8 mouse cellular contexts compared by ENCODE assay signal in genomic region chr11:16950226-16950975, GRCm38 (mm10). TPM values are rescaled to one million over a fixed set of nuclear protein-coding genes. Genes with fewer than 3 reads are reported as not detected.
DNase-seq lines count a peak whose midpoint lies in the region; ATAC-seq and TF ChIP-seq lines count a peak whose summit lies in the region.

No protein-coding gene starts in this region.

- H3K4me3 ChIP-seq in limb, embryonic 13.5 days: peak overlapping the region; percentile 70
- peak overlapping the region; percentile 45 for H3K4me3 ChIP-seq in stomach, postnatal 0 days (ENCODE audit: low read depth, low read length)

- no peak for TF ChIP-seq EP300 in stomach, postnatal 0 days (optimal IDR thresholded peaks at IDR 0.05)

- DNase-seq in embryo, embryonic 11 days: peak; percentile 10
- DNase-seq in embryo, embryonic 10 days (ENCODE audit: low spot score): no peak
- peak; percentile 7 for DNase-seq in thymus, postnatal 0 days (ENCODE audit: low spot score)
- no peak for DNase-seq in thymus, postnatal 10 days (ENCODE audit: low spot score in 2 of 2)
- no peak for DNase-seq in stomach, postnatal 0 days (ENCODE audit: low spot score)
- DNase-seq in gastrocnemius, adult 8-10 months (ENCODE audit: low spot score in 2 of 2): no peak
- no peak for DNase-seq in adrenal gland, adult 18-20 months (ENCODE audit: low spot score in 2 of 2)

- peak overlapping the region; percentile 58 for H3K4me2 ChIP-seq in limb, embryonic 13.5 days (replicated peaks)
- H3K4me2 ChIP-seq in stomach, postnatal 0 days (replicated peaks; ENCODE audit: low read depth): peak overlapping the region; percentile 53

- no peak for TF ChIP-seq CTCF in stomach, postnatal 0 days (IDR thresholded peaks at IDR 0.05; ENCODE audit: low read depth)

- H3K4me1 ChIP-seq in limb, embryonic 13.5 days: peaks cover 9% of the 10 kb centered on the region
- H3K4me1 ChIP-seq in stomach, postnatal 0 days (replicated peaks; ENCODE audit: control insufficient read depth, insufficient read depth): no peaks in the 10 kb centered on the region

- peak overlapping the region; percentile 62 for H3K9ac ChIP-seq in limb, embryonic 13.5 days
- H3K9ac ChIP-seq in stomach, postnatal 0 days (ENCODE audit: low read length): peak overlapping the region; percentile 39; the same call in 1 of the 2 replicates

- 44% methylated on average over 13 of the region's 13 CpGs for WGBS in limb, embryonic 13.5 days
- 19% methylated on average over 13 of the region's 13 CpGs for WGBS in stomach, postnatal 0 days

- no peaks in the 10 kb centered on the region for H3K36me3 ChIP-seq in limb, embryonic 13.5 days
- no peaks in the 10 kb centered on the region for H3K36me3 ChIP-seq in stomach, postnatal 0 days (ENCODE audit: control insufficient read depth, insufficient read depth, low read length)

- H3K27ac ChIP-seq in limb, embryonic 13.5 days: 0 out of 2 replicates have a peak overlapping the region, but pooled peaks have one; percentile 15
- no peak overlapping the region for H3K27ac ChIP-seq in stomach, postnatal 0 days (replicated peaks)

- no peak; the same call in 1 of the 2 replicates for ATAC-seq in limb, embryonic 13.5 days (ENCODE audit: low FRiP score, low read depth)
- no peak; the same call in 1 of the 2 replicates for ATAC-seq in stomach, postnatal 0 days (ENCODE audit: low FRiP score, low TSS enrichment)

- no peaks in the 10 kb centered on the region for H3K9me3 ChIP-seq in limb, embryonic 13.5 days
- H3K9me3 ChIP-seq in stomach, postnatal 0 days (ENCODE audit: control insufficient read depth, low read length): no peaks in the 10 kb centered on the region

- H3K27me3 ChIP-seq in limb, embryonic 13.5 days: no peaks in the 10 kb centered on the region
- H3K27me3 ChIP-seq in stomach, postnatal 0 days (ENCODE audit: control insufficient read depth, insufficient read depth, low read length): no peaks in the 10 kb centered on the region

RNA-seq across cellular contexts. Expression of gene Fbxo48, which starts 0.8 kb away (rescaled TPM):
- polyA plus RNA-seq in thymus, postnatal 0 days (2015; fragmentation: Nextera tagmentation; extraction: Ambion mirVana): 2.2 and 2.3 TPM in 2 replicates
- 1.7 and 1.8 TPM in 2 replicates for polyA plus RNA-seq in limb, embryonic 13.5 days (2015; fragmentation: Nextera tagmentation; extraction: Ambion mirVana)
- 0.21 and 0.35 TPM in 2 replicates for polyA plus RNA-seq in stomach, postnatal 0 days (2015; fragmentation: Nextera tagmentation; extraction: Ambion mirVana)
- under 1 TPM in 2 of 4 experiments, not detected in 2; 0.13 to 0.36 TPM for total RNA-seq in gastrocnemius, adult 8-10 months (2022)
- under 1 TPM; 0.32 to 0.33 TPM for total RNA-seq in adrenal gland, adult 18-20 months (2021)

Comparison
In these comparisons a context has a peak if more than half of its experiments do, and no peak if none do; other contexts are left out.
1. DNase-seq: peak in embryo, embryonic 11 days (single experiment) and thymus, postnatal 0 days (single experiment); none in embryo, embryonic 10 days (single experiment), thymus, postnatal 10 days (0 of 2), stomach, postnatal 0 days (single experiment), gastrocnemius, adult 8-10 months (0 of 2) and adrenal gland, adult 18-20 months (0 of 2).